Mouse (Mus musculus): ENCODE measurements at regions not wholly inside any gene's neighbourhood (a gene's known extent, or its start where the extent isn't known, plus 50 kb on each side); places are given as distances from the start of the nearest gene placed in this dataset.

DNA sequence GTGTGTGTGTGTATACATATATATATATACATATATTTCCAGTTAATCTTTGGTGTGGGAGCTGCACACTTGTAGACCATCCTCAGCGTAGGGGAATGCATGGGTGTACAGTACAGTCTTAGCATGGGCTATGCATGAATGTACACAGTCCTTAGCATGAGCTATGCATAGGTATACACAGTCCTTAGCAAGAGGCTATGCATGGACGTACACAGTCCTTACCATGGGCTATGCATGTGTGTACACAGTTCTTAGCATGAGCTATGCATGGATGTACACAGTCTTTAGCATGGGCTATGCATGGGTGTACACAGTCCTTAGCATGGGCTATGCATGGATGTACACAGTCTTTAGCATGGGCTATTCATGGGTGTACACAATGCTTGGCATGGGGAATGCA is 70.5 kb downstream of the Rchy1 start:
- Histone ChIP-seq H3K27me3 (ENCODE audit: control insufficient read depth, insufficient read depth, low read length, poor library complexity, severe bottlenecking) (no peaks in the 10 kb centered on the region), H3K36me3 (ENCODE audit: control insufficient read depth, insufficient read depth, low read length, poor library complexity, severe bottlenecking) (no peaks in the 10 kb centered on the region), H3K27ac (ENCODE audit: insufficient read depth, low read length) (no peak overlapping the region), H3K9ac (ENCODE audit: low read depth, poor library complexity, severe bottlenecking) (no peak overlapping the region), H3K4me3 (ENCODE audit: low read depth, low read length) (no peak overlapping the region), H3K9me3 (replicated peaks; ENCODE audit: control insufficient read depth, insufficient read depth, low read length, poor library complexity, severe bottlenecking) (no peaks in the 10 kb centered on the region), H3K4me1 (ENCODE audit: control insufficient read depth, insufficient read depth, low read length) (no peaks in the 10 kb centered on the region)
- TF ChIP-seq CTCF (IDR thresholded peaks at IDR 0.05; ENCODE audit: low read depth, low read length) (no peak), EP300 (IDR thresholded peaks at IDR 0.05; ENCODE audit: insufficient read depth, low read depth, low read length) (no peak), POLR2A (IDR thresholded peaks at IDR 0.05; ENCODE audit: insufficient read depth, low read length) (no peak)

DNA sequence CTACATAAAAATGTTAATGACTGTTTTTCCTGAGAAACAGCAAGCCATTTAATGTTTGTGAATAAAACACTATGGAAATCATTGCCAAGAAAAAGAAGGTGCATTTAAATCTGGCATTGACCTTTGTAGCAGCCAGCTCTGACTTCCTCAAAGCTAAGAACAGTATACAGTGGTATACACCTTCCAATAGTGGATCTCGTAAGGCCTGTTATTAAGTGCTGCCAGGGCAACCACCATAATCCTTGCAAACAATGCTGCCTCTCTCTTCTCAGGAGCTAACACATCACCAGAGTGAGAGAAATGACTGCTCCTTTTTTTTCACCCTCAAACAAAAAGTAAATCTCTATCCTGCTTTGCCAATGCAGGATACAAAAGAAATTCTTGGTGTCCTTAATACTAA is 81.1 kb downstream of the Rchy1 start:
- Histone ChIP-seq H3K9me3 (replicated peaks; ENCODE audit: control insufficient read depth, insufficient read depth, low read length, poor library complexity, severe bottlenecking) (0 out of 2 replicates have a peak, but pooled peaks cover 5% of the 10 kb centered on the region), H3K9ac (ENCODE audit: low read depth, poor library complexity, severe bottlenecking) (no peak overlapping the region), H3K27ac (ENCODE audit: insufficient read depth, low read length) (no peak overlapping the region), H3K36me3 (ENCODE audit: control insufficient read depth, insufficient read depth, low read length, poor library complexity, severe bottlenecking) (no peaks in the 10 kb centered on the region), H3K4me3 (ENCODE audit: low read depth, low read length) (no peak overlapping the region), H3K4me1 (ENCODE audit: control insufficient read depth, insufficient read depth, low read length) (no peaks in the 10 kb centered on the region), H3K27me3 (ENCODE audit: control insufficient read depth, insufficient read depth, low read length, poor library complexity, severe bottlenecking) (no peaks in the 10 kb centered on the region)
- TF ChIP-seq EP300 (IDR thresholded peaks at IDR 0.05; ENCODE audit: insufficient read depth, low read depth, low read length) (no peak), POLR2A (IDR thresholded peaks at IDR 0.05; ENCODE audit: insufficient read depth, low read length) (no peak), CTCF (IDR thresholded peaks at IDR 0.05; ENCODE audit: low read depth, low read length) (no peak)

DNA sequence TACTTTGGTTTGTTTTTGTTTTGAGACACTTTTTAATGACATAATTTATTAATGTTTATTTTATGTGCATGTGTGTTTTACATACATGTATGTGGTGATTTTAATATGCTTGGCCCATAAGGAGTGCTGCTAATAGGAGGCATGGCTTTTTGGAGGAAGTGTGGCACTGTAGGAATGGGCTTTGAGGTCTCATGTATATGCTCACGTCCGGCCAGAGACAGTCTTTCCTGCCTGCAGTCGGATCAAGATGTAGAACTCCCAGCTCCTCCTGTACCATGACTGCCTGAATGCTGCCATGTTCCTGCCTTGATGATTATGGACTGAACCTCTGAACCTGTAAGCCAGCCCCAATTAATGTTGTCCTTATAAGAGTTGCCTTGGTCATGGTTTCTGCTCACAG is 82.6 kb downstream of the Rchy1 start:
- Histone ChIP-seq H3K36me3 (ENCODE audit: control insufficient read depth, insufficient read depth, low read length, poor library complexity, severe bottlenecking) (no peaks in the 10 kb centered on the region), H3K4me1 (ENCODE audit: control insufficient read depth, insufficient read depth, low read length) (no peaks in the 10 kb centered on the region), H3K27ac (ENCODE audit: insufficient read depth, low read length) (no peak overlapping the region), H3K4me3 (ENCODE audit: low read depth, low read length) (no peak overlapping the region), H3K27me3 (ENCODE audit: control insufficient read depth, insufficient read depth, low read length, poor library complexity, severe bottlenecking) (no peaks in the 10 kb centered on the region), H3K9me3 (replicated peaks; ENCODE audit: control insufficient read depth, insufficient read depth, low read length, poor library complexity, severe bottlenecking) (0 out of 2 replicates have a peak, but pooled peaks cover 5% of the 10 kb centered on the region), H3K9ac (ENCODE audit: low read depth, poor library complexity, severe bottlenecking) (no peak overlapping the region)
- TF ChIP-seq CTCF (IDR thresholded peaks at IDR 0.05; ENCODE audit: low read depth, low read length) (no peak), POLR2A (IDR thresholded peaks at IDR 0.05; ENCODE audit: insufficient read depth, low read length) (no peak), EP300 (IDR thresholded peaks at IDR 0.05; ENCODE audit: insufficient read depth, low read depth, low read length) (no peak)

DNA sequence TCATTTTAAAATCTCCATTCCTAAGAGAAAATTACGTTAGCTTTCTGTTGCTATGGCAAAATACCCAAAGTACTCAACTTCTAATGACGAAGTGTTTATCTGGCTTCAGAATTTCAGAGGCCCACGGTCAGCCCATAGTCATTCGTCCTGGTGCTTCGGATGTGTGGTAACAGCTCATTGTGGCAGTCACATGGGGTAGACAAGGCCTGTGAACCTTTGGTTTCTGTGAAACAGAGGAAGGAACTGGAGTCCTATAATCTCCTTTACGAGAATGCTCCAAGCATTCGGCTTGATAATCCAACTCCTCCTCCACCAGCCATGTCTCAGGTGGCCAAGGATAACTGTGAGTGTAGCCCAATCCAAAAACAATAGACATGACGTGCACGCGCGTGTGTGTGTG is 84.2 kb downstream of the Rchy1 start:
- 0 out of 2 replicates have a peak, but pooled peaks cover 5% of the 10 kb centered on the region for H3K9me3 ChIP-seq (replicated peaks; ENCODE audit: control insufficient read depth, insufficient read depth, low read length, poor library complexity, severe bottlenecking)
- H3K4me1 ChIP-seq (ENCODE audit: control insufficient read depth, insufficient read depth, low read length): no peaks in the 10 kb centered on the region
- no peak overlapping the region for H3K9ac ChIP-seq (ENCODE audit: low read depth, poor library complexity, severe bottlenecking)
- no peak overlapping the region for H3K27ac ChIP-seq (ENCODE audit: insufficient read depth, low read length)
- H3K4me3 ChIP-seq (ENCODE audit: low read depth, low read length): no peak overlapping the region
- H3K36me3 ChIP-seq (ENCODE audit: control insufficient read depth, insufficient read depth, low read length, poor library complexity, severe bottlenecking): no peaks in the 10 kb centered on the region
- TF ChIP-seq CTCF (IDR thresholded peaks at IDR 0.05; ENCODE audit: low read depth, low read length): no peak
- no peak for TF ChIP-seq POLR2A (IDR thresholded peaks at IDR 0.05; ENCODE audit: insufficient read depth, low read length)
- TF ChIP-seq EP300 (IDR thresholded peaks at IDR 0.05; ENCODE audit: insufficient read depth, low read depth, low read length): no peak
- no peaks in the 10 kb centered on the region for H3K27me3 ChIP-seq (ENCODE audit: control insufficient read depth, insufficient read depth, low read length, poor library complexity, severe bottlenecking)

DNA sequence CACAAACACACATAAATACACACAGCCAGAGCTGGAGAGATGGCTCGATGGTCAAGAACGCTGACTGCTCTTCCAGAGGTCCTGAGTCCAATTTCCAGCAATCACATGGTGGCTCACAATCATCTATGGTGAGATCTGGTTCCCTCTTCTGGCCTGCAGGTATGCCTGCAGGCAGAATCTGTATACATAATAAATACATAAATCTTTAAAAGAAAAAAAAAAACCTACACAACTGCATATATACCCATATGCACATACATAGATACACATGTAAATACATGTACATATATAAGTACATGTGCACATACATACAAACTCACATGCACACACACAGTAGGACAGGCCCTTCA is 86.2 kb downstream of the Rchy1 start:
- no peak overlapping the region for H3K4me3 ChIP-seq (ENCODE audit: low read depth, low read length)
- H3K27me3 ChIP-seq (ENCODE audit: control insufficient read depth, insufficient read depth, low read length, poor library complexity, severe bottlenecking): no peaks in the 10 kb centered on the region
- TF ChIP-seq EP300 (IDR thresholded peaks at IDR 0.05; ENCODE audit: insufficient read depth, low read depth, low read length) (no peak), CTCF (IDR thresholded peaks at IDR 0.05; ENCODE audit: low read depth, low read length) (no peak), POLR2A (IDR thresholded peaks at IDR 0.05; ENCODE audit: insufficient read depth, low read length) (no peak)
- no peaks in the 10 kb centered on the region for H3K36me3 ChIP-seq (ENCODE audit: control insufficient read depth, insufficient read depth, low read length, poor library complexity, severe bottlenecking)
- H3K27ac ChIP-seq (ENCODE audit: insufficient read depth, low read length): no peak overlapping the region
- no peaks in the 10 kb centered on the region for H3K4me1 ChIP-seq (ENCODE audit: control insufficient read depth, insufficient read depth, low read length)
- H3K9me3 ChIP-seq (replicated peaks; ENCODE audit: control insufficient read depth, insufficient read depth, low read length, poor library complexity, severe bottlenecking): no peaks in the 10 kb centered on the region
- H3K9ac ChIP-seq (ENCODE audit: low read depth, poor library complexity, severe bottlenecking): no peak overlapping the region

DNA sequence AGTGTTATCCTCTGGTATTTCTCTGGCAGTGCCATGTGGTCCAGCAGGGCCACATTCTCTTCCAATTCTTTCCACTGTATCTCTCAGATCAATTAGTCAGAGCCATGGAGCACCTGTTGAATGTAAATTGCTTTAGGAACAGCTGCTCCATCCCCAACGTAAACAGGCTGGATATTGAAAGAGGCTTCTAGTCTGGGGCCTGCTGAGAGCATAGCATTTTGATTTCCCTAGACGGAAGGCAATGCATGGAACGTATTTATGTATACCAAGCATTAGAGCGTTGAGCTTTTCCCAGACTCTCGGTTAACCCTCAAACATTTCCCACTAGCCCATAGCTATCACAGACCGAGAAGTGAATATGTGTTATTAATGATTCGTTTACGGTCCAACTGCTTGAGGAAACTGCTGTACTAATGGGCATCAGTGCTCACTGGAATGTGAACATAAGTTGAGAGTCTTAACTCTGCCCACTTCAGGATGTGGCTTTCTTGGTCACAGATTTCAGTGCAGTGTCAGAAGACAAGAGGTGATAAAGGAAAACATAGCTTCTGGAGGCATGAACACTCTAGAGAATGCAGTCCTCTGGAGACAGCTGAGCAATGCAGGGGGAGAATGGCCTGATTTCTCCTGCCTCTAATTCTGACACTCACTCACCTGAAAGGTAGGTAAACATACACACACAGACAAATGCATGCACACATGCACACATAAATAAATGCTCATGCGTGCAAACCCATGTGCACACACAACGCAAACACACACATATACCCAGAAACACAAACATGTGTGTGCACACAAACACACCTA is 86.8 kb downstream of the Rchy1 start:
- no peaks in the 10 kb centered on the region for H3K27me3 ChIP-seq (ENCODE audit: control insufficient read depth, insufficient read depth, low read length, poor library complexity, severe bottlenecking)
- H3K9ac ChIP-seq (ENCODE audit: low read depth, poor library complexity, severe bottlenecking): no peak overlapping the region
- H3K4me3 ChIP-seq (ENCODE audit: low read depth, low read length): no peak overlapping the region
- H3K4me1 ChIP-seq (ENCODE audit: control insufficient read depth, insufficient read depth, low read length): no peaks in the 10 kb centered on the region
- H3K27ac ChIP-seq (ENCODE audit: insufficient read depth, low read length): no peak overlapping the region
- no peaks in the 10 kb centered on the region for H3K9me3 ChIP-seq (replicated peaks; ENCODE audit: control insufficient read depth, insufficient read depth, low read length, poor library complexity, severe bottlenecking)
- TF ChIP-seq POLR2A (IDR thresholded peaks at IDR 0.05; ENCODE audit: insufficient read depth, low read length) (no peak), EP300 (IDR thresholded peaks at IDR 0.05; ENCODE audit: insufficient read depth, low read depth, low read length) (no peak), CTCF (IDR thresholded peaks at IDR 0.05; ENCODE audit: low read depth, low read length) (no peak)
- H3K36me3 ChIP-seq (ENCODE audit: control insufficient read depth, insufficient read depth, low read length, poor library complexity, severe bottlenecking): no peaks in the 10 kb centered on the region

Measured in ES-Bruce4 (cell line).